Mouse (Mus musculus): ENCODE results near the gene Dek. TPM values are rescaled to one million over a fixed set of nuclear protein-coding genes. Genes with fewer than 3 reads are reported as not detected.

The Dek gene
- total and polyA plus RNA-seq, 2 experiments = 14.1 to 27.7 TPM

GRCm38 (mm10) chr13:47053971-47054370 lies 52.0 kb downstream of the Dek start:
- WGBS = 94% methylated on average over 10 of the region's 10 CpGs
- no peaks in the 10 kb centered on the region for H3K27me3 ChIP-seq (ENCODE audit: control insufficient read depth, insufficient read depth, low read length)
- no peak overlapping the region for H3K9ac ChIP-seq (ENCODE audit: low read depth, low read length)
- no peaks in the 10 kb centered on the region for H3K79me2 ChIP-seq (ENCODE audit: control insufficient read depth, insufficient read depth, low read length)
- peaks cover 28% of the 10 kb centered on the region for H3K36me3 ChIP-seq (ENCODE audit: control insufficient read depth, insufficient read depth, low read length)
- peaks cover 5% of the 10 kb centered on the region for H3K4me1 ChIP-seq (ENCODE audit: control insufficient read depth, insufficient read depth, low read length)
- no peak for TF ChIP-seq POLR2A (IDR thresholded peaks at IDR 0.05; ENCODE audit: extremely low read depth, insufficient read depth, low read length)
- no peak for TF ChIP-seq CTCF (IDR thresholded peaks at IDR 0.05; ENCODE audit: low read depth, low read length)
- no peak overlapping the region for H3K27ac ChIP-seq (replicated peaks; ENCODE audit: insufficient read depth, low read depth, low read length)
- H3K4me3 ChIP-seq (ENCODE audit: insufficient read depth, low read depth, low read length) = no peak overlapping the region
- DNase-seq (ENCODE audit: extremely low read depth, low read depth, low spot score) = no peak

- H3K4me3 ChIP-seq (ENCODE audit: insufficient read depth, low read depth, low read length) = no peak overlapping the region
- H3K4me1 ChIP-seq (ENCODE audit: control insufficient read depth, insufficient read depth, low read length) = peaks cover 12% of the 10 kb centered on the region
- H3K9ac ChIP-seq (ENCODE audit: low read depth, low read length) = no peak overlapping the region
- peaks cover 3% of the 10 kb centered on the region; the same call in 1 of the 2 replicates for H3K79me2 ChIP-seq (ENCODE audit: control insufficient read depth, insufficient read depth, low read length)
- peaks cover 20% of the 10 kb centered on the region for H3K36me3 ChIP-seq (ENCODE audit: control insufficient read depth, insufficient read depth, low read length)
- WGBS = 31% methylated on average over 4 of the region's 4 CpGs
- H3K27ac ChIP-seq (replicated peaks; ENCODE audit: insufficient read depth, low read depth, low read length) = no peak overlapping the region
- peak; percentile 84 for DNase-seq (ENCODE audit: extremely low read depth, low read depth, low spot score)
- TF ChIP-seq POLR2A (IDR thresholded peaks at IDR 0.05; ENCODE audit: extremely low read depth, insufficient read depth, low read length) = no peak
- no peak for TF ChIP-seq CTCF (IDR thresholded peaks at IDR 0.05; ENCODE audit: low read depth, low read length)
- no peaks in the 10 kb centered on the region for H3K27me3 ChIP-seq (ENCODE audit: control insufficient read depth, insufficient read depth, low read length)
Observed at GRCm38 (mm10) chr13:47050009-47050408, 56.0 kb downstream of the Dek start.

GRCm38 (mm10) chr13:47047996-47048395 lies 58.0 kb downstream of the Dek start:
- WGBS = 30% methylated on average over 4 of the region's 4 CpGs
- 0 out of 2 replicates have a peak overlapping the region, but pooled peaks have one; percentile 8 for H3K9ac ChIP-seq (ENCODE audit: low read depth, low read length)
- TF ChIP-seq CTCF (IDR thresholded peaks at IDR 0.05; ENCODE audit: low read depth, low read length) (no peak), POLR2A (IDR thresholded peaks at IDR 0.05; ENCODE audit: extremely low read depth, insufficient read depth, low read length) (no peak)
- H3K27me3 ChIP-seq (ENCODE audit: control insufficient read depth, insufficient read depth, low read length) = no peaks in the 10 kb centered on the region
- H3K36me3 ChIP-seq (ENCODE audit: control insufficient read depth, insufficient read depth, low read length) = peaks cover 10% of the 10 kb centered on the region
- H3K4me3 ChIP-seq (ENCODE audit: insufficient read depth, low read depth, low read length) = no peak overlapping the region
- peaks cover 18% of the 10 kb centered on the region for H3K4me1 ChIP-seq (ENCODE audit: control insufficient read depth, insufficient read depth, low read length)
- H3K27ac ChIP-seq (replicated peaks; ENCODE audit: insufficient read depth, low read depth, low read length) = peak overlapping the region; percentile 63
- DNase-seq (ENCODE audit: extremely low read depth, low read depth, low spot score) = peak; percentile 95
- peaks cover 15% of the 10 kb centered on the region; the same call in 1 of the 2 replicates for H3K79me2 ChIP-seq (ENCODE audit: control insufficient read depth, insufficient read depth, low read length)

GRCm38 (mm10) chr13:47044617-47044947 lies 61.4 kb downstream of the Dek start, which contains the start of gene Tpmt:
Gene Tpmt (minus strand): TSS chr13:47044737.
- Histone ChIP-seq H3K4me1 (ENCODE audit: control insufficient read depth, insufficient read depth, low read length) (peaks cover 17% of the 10 kb centered on the region), H3K79me2 (ENCODE audit: control insufficient read depth, insufficient read depth, low read length) (peaks cover 15% of the 10 kb centered on the region; the same call in 1 of the 2 replicates), H3K36me3 (ENCODE audit: control insufficient read depth, insufficient read depth, low read length) (no peaks in the 10 kb centered on the region; the same call in 1 of the 2 replicates), H3K9ac (ENCODE audit: low read depth, low read length) (peak within 1 kb of the TSS; percentile 94), H3K27ac (replicated peaks; ENCODE audit: insufficient read depth, low read depth, low read length) (peak within 1 kb of the TSS; percentile 45), H3K4me3 (ENCODE audit: insufficient read depth, low read depth, low read length) (peak within 1 kb of the TSS; percentile 87), H3K27me3 (ENCODE audit: control insufficient read depth, insufficient read depth, low read length) (no peaks in the 10 kb centered on the region)
- TF ChIP-seq POLR2A (IDR thresholded peaks at IDR 0.05; ENCODE audit: extremely low read depth, insufficient read depth, low read length) (no peak), CTCF (IDR thresholded peaks at IDR 0.05; ENCODE audit: low read depth, low read length) (no peak)
- 14% methylated on average over 10 of the region's 10 CpGs for WGBS
- no peak for DNase-seq (ENCODE audit: extremely low read depth, low read depth, low spot score)

GRCm38 (mm10) chr13:47043833-47044616 lies 62.0 kb downstream of the Dek start:
- DNase-seq (ENCODE audit: extremely low read depth, low read depth, low spot score) = no peak
- H3K27ac ChIP-seq (replicated peaks; ENCODE audit: insufficient read depth, low read depth, low read length) = peak overlapping the region; percentile 45

More at GRCm38 (mm10) chr13:47043833-47044616, 62.0 kb downstream of the Dek start:
- peaks cover 2% of the 10 kb centered on the region for H3K36me3 ChIP-seq (ENCODE audit: control insufficient read depth, insufficient read depth, low read length)
- peaks cover 15% of the 10 kb centered on the region; the same call in 1 of the 2 replicates for H3K79me2 ChIP-seq (ENCODE audit: control insufficient read depth, insufficient read depth, low read length)
- H3K4me3 ChIP-seq (ENCODE audit: insufficient read depth, low read depth, low read length) = peak overlapping the region; percentile 87
- no peak for TF ChIP-seq POLR2A (IDR thresholded peaks at IDR 0.05; ENCODE audit: extremely low read depth, insufficient read depth, low read length)
- no peak for TF ChIP-seq CTCF (IDR thresholded peaks at IDR 0.05; ENCODE audit: low read depth, low read length)
- no peaks in the 10 kb centered on the region for H3K27me3 ChIP-seq (ENCODE audit: control insufficient read depth, insufficient read depth, low read length)
- peak overlapping the region; percentile 94 for H3K9ac ChIP-seq (ENCODE audit: low read depth, low read length)
- 1% methylated on average over 45 of the region's 45 CpGs for WGBS
- H3K4me1 ChIP-seq (ENCODE audit: control insufficient read depth, insufficient read depth, low read length) = peaks cover 17% of the 10 kb centered on the region

Measured in liver, adult 2 months (tissue).